Mouse (Mus musculus): ENCODE results near the gene Kcne2. TPM values are rescaled to one million over a fixed set of nuclear protein-coding genes. Genes with fewer than 3 reads are reported as not detected.
A peak's percentile ranks its signal among the peaks of the same experiment; 100 is the strongest.

Kcne2 gene
- total RNA-seq (2021) = not detected

DNA sequence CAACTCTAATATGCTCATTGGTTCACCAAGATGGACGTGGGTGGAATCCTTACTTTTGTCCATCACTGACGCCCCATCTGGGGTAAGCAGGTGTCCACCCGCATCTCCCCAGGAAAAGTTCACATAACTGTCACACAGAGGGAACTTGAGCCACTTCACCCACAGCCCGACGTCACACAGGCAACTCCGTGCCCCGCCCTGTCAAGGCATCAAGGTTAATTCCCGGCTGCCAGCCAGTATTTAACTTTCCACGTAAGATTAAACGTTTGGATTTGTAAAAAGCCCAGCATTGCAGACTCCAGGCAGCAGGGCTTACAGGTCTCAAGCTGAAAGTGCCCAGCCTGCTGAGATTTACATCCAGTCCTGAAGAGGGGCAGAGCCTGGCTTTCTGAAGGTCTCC lies at the start of gene Kcne2:
Kcne2 (plus strand) TSS at position 289 of the 400 bp plus-strand sequence.
- DNase-seq (ENCODE audit: low spot score) = no peak
- intact Hi-C loops (cut with DNase I) = loop anchor here (10.0 kb wide), 1 partner anchor 567 kb away; the partner anchor contains the start of genes Cryzl1 and Itsn1

DNA sequence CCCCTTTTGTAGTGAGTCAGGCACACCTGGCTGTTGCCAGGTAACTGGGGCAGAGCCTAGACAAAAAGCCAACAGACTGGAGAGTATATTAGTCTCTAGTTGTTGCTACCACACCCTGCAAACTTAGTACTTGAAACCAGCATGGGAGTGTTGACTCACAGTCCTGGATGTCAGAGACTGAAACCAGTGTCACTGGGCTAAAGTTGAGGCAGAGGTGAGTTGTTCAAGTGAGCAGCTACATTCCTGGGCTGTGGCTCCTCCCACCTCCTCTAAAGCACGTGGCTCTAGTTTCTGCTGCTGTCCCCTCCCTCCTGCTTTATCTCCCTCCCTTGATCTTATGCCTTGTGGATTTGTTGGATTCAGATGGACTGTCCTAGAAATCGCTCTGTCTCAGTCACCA lies 46.3 kb upstream of the Kcne2 start:
- intact Hi-C loops (cut with DNase I) = no loop called here
- no peak for DNase-seq (ENCODE audit: low spot score)

DNA sequence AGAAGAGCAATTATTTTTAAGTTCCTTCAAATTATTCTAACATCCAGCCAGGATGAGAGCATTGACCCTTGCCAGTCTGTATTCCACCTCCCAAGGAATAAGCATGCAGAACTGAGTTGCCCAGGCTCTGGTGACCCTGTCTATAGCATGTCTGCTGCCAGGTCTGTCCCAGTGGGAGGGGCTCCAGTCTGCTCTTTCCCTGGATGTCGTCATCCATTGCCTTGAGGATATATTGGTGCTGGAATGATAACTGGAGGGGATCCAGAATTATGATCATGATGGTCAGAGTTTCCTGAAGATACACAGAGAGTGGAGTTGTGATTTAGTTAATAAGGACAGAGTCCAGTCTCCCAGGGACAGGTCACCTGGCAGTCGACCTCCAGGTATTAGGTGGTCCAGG lies 45.2 kb upstream of the Kcne2 start:
- DNase-seq (ENCODE audit: low spot score) = no peak
- intact Hi-C loops (cut with DNase I) = no loop called here

DNA sequence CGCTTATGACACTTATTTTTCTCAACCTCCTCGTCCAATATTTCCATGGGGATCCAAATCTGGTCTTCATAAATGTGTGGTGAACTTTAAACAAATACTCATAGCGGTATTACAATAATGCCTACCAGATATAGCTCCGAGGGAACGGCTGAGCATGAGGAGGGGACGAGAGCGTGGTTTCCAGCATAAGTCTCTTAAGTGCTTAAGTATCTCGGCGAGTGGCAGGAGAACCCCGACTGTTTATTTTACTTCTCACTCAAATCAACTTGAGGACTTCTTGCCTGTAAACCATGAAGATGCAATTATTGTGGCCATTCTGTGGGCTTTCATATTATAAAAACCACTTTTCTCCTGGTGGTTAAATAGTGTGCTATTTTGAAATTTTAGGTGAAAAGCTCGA lies 44.5 kb upstream of the Kcne2 start:
- no peak for DNase-seq (ENCODE audit: low spot score)
- intact Hi-C loops (cut with DNase I) = no loop called here

DNA sequence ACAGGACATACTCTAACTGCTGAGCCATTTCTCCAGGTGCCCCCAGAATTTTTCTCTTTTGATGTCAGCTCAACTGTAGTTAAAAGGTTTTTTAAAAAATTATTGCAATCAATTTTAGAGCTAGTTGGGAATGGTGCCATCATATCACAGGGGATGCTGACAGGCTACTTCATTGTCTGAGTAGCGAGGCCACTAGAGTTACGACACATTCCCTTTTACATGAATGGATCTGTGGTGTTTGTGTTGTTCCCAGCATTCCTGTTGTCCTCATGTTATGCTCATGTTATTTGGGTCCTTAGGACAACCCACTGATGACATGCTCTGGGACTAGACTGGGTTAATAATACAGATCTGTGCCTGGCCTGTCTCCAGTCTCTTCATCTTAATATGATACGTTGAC lies 42.5 kb upstream of the Kcne2 start:
- DNase-seq (ENCODE audit: low spot score) = no peak
- intact Hi-C loops (cut with DNase I) = no loop called here

DNA sequence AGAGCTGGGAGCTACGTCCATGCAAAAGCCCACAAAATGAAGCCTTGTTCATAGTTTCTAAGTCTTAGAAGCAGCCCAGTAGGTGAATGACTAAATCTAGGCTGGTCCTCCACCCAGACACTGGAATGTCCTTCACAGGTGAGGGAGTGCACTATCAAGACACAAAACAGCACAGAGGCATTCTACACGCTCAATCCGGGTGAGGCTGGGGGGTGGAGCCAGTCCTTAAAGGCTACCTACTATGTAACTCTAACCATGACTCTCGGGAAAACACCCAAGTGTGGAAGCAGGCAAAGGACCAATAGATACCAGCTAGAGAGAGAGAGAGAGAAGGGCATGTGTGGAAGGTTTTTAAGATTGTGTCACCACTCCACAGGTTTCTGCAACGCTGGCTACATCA lies 41.7 kb upstream of the Kcne2 start:
- DNase-seq (ENCODE audit: low spot score) = no peak

DNA sequence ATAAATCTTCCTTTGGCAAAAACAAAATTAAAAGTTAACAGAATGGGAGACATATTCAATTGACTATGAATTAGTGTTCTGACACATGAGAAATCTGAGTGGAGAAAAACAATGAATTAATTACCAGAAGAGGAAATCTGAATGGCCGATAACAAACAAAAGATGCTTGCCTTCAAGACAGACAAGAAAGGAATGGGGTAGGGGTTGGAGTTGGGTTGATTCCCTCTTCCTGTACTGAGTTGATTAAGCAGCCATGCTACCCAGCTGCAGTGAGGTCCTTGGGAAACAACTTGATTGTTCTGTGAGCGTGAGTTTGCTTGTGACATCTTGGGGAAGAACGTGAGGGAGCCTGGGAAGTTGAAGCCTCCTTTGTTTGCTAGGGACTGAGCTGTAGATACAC lies 37.9 kb upstream of the Kcne2 start:
- no peak for DNase-seq (ENCODE audit: low spot score)
- intact Hi-C loops (cut with DNase I) = no loop called here

More for the DNA sequence above, 41.7 kb upstream of the Kcne2 start:
- intact Hi-C loops (cut with DNase I) = no loop called here

DNA sequence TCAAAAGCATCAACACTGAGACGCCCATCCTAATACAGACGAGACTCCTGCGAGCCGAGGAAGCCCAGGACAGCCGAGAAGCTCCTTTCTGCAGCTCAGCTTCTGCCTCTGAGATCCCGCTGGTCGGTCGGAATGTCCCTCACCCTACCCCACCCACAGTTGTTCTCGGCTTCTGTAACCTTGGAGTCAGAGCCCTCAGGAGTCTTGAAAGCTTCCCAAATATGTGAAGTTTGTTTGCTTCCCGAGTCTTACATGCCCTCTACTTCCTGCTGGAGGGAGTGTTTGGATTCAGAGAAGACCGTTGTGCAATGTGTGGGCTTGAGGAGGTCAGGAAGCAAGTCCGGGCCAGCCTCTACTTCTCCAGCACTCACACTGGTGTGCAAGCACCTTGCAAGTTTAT lies 24.3 kb upstream of the Kcne2 start:
- DNase-seq (ENCODE audit: low spot score) = no peak
- intact Hi-C loops (cut with DNase I) = no loop called here

DNA sequence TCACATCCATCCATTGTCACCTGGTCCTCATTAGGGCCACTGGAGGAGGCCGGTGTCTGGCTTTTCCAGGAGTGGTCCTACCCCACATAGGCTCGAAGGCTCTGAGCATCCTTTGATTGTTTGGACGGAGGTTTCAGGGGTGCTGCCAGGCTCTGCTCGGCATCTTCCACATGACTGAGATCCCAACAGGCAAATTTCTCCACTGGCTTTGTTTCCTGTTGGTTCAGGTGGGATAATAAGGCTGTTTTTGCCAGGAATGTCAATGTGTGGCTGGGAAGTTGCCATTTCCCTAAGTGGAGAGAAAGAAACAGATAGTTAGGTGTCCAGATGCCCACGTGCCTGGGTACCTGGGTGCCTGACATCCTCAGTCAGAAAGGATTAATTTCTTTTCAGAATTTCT lies 17.7 kb upstream of the Kcne2 start:
- intact Hi-C loops (cut with DNase I) = no loop called here
- DNase-seq (ENCODE audit: low spot score) = no peak

DNA sequence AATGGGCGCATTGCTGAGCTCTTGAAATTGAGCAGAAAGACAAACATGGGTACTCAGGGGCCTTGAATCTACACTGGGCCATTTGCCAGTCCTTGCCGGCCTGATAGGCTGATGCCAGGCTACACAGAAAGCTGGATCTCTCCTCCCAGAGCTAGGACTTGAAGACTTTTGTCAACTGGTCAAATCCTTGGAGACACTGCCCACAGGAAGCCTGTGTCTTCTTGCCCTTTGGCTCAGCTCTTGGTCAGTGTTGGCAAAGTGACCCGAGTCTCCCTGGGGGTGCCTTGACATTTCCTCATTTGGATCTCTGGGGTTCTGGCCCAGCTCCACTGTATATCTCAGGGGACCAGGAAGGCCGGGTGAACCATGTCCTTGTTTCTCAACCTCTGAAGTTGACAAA lies 16.7 kb upstream of the Kcne2 start:
- intact Hi-C loops (cut with DNase I) = no loop called here
- no peak for DNase-seq (ENCODE audit: low spot score)

DNA sequence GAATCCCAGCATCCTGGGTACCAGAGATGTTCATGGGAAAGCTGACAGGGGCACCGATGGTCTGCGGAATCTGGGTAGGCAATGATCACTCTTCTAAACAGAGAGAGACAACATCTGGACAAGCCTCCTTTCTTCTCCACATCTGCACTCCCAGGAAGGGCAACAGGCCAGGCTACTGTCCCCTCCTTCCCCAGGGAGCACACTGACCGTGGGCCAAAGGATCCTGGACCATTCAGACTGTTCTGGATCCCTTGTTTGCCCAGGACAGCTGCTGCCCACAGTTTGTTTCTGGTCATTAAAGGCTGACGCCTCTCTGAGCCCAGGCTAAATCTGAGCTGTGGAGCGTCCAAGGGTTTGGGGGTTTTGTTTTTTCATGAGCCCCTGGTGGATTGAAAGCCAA lies 9.5 kb upstream of the Kcne2 start:
- peak; percentile 17 for DNase-seq (ENCODE audit: low spot score)
- intact Hi-C loops (cut with DNase I) = no loop called here

DNA sequence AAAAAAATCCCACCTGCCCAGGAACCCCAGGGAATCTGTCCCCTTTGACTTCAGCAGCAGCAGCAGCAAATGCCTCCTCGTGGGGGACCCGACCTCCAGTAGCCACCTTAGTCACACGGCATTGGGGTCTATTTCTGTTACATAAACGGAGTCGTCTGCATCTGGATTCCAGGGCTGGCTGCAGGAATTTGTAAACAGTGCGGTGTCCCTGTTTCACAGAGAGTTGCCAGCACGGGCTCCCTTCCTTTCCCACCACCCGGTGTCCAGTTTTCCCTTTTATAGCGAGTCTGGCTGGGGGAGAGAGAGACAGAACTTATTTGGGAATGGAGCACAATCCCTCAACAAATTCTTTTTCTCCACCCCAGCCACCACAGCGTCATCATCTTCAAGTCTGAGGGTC lies 7.1 kb upstream of the Kcne2 start:
- no peak for DNase-seq (ENCODE audit: low spot score)
- intact Hi-C loops (cut with DNase I) = loop anchor here (5.0 kb wide), 1 partner anchor 228 kb away; the partner anchor contains the start of genes Gm49711, Mrps6 and Slc5a3

DNA sequence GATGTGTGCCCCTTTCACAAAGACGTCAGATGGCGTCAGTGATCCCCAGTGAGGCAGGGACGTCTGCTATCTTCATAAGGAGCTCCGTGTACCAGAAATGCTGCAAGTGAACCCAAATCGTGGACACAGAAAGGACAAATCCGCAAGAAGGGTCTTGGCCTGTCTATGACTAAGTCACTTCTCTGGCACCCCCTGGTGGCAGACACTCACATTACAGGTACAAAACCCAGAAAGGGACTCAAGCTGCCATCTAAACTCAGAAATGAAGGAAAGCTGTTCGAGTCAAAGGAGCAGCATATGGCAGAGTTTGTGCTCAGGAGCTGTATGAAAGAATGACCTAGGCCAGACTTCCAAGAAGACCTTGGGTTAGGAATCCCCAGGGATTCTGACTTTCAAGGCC lies 5.6 kb upstream of the Kcne2 start:
- intact Hi-C loops (cut with DNase I) = loop anchor here (1.0 to 5.0 kb wide), 2 partner anchors 229 to 350 kb away; partner anchors contain the start of genes Gm49711, Mrps6 and Slc5a3
- DNase-seq (ENCODE audit: low spot score) = peak; percentile 46

DNA sequence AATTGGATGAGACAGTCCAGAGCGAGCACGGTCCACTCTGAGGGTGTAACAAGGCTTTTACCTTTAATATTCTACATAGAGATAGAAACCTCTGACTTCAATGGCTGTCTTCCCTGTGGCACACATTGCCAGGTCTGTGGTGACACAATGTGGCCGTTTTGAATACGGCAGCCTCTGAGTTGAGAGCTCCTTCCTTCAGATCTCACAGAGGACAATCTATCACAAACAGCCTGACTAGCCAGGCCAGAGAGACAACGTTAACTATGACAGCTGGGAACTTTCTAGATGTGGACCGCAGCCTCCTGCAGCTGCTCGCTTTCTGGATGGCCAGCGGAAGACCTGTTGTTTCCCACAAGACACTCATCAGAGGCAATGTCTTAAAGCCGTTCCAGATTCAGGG lies 3.4 kb upstream of the Kcne2 start:
- no peak for DNase-seq (ENCODE audit: low spot score)
- intact Hi-C loops (cut with DNase I) = loop anchor here (5.0 kb wide), 1 partner anchor 231 kb away; the partner anchor contains the start of genes Gm49711, Mrps6 and Slc5a3

DNA sequence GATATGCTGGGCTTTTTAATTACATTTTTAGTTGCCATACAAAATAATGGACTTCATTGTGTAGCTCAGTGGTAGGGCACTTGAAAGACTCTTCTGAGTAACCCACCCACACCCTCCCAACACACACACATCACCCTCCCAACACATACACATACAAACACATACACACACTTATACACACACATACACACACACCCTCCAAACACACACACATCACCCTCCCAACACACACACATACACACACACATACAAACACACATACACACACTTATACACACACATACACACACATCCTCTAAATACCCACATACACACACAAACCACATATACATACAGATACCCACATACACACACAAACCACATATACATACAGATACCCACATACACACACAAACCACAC lies 2.1 kb upstream of the Kcne2 start:
- no peak for DNase-seq (ENCODE audit: low spot score)
- intact Hi-C loops (cut with DNase I) = loop anchor here (10.0 kb wide), 1 partner anchor 565 kb away; the partner anchor contains the start of genes Cryzl1 and Itsn1

DNA sequence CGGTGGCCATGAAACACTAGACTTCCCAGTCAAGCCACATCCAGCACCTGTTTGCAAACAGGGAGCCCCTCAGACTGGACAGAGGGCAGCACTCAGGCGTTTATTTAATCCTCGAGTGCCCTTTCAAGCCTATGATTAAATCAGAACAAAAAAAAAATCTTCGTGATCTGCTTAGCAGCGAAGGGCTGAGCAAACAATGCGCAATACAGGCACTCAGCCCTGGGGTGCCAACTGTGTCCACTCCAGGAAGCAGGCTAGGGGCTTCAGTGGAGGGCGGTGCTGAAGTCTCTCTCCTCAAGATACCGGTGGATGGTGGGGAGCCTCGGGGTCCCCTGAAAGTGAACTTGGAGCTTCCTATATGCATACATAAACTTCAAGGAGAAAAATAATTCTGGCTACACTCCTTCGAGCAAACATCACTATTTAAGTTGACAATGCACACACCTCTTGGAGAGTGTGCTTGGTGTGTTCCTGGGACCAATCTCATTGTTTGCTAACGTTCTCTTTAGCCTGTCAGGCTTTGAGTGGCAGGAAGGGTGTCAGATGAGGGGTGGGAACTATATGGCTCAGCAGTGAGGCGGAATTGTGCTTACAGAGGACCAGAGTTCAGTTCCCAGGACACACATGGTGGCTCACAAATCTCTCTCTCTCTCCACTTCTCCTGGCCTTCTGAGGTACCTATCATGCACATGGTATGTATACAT lies 2.2 kb downstream of the Kcne2 start:
- intact Hi-C loops (cut with DNase I) = loop anchor here (10.0 kb wide), 1 partner anchor 570 kb away; the partner anchor contains the start of genes Cryzl1 and Itsn1
- no peak for DNase-seq (ENCODE audit: low spot score)

DNA sequence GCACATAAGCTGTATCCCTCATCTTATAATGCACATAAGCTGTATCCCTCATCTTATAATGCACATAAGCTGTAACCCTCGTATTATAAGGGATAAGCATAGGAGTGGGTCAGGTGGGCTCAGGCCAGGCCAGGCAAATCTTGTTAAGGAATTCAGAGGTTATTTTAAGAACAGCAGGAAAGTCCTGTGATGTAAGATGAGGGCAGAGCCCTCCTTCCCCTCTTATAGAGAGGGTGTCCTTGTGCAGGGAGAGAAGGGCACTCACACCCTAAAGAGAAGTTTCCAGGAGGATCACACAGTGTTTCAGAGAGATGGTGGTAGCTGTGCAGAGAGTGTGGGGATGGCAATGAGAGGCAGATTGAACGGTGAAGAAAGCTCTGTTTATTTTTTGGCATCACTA lies 3.1 kb downstream of the Kcne2 start:
- DNase-seq (ENCODE audit: low spot score) = no peak
- intact Hi-C loops (cut with DNase I) = loop anchor here (10.0 kb wide), 1 partner anchor 571 kb away; the partner anchor contains the start of genes Cryzl1 and Itsn1

DNA sequence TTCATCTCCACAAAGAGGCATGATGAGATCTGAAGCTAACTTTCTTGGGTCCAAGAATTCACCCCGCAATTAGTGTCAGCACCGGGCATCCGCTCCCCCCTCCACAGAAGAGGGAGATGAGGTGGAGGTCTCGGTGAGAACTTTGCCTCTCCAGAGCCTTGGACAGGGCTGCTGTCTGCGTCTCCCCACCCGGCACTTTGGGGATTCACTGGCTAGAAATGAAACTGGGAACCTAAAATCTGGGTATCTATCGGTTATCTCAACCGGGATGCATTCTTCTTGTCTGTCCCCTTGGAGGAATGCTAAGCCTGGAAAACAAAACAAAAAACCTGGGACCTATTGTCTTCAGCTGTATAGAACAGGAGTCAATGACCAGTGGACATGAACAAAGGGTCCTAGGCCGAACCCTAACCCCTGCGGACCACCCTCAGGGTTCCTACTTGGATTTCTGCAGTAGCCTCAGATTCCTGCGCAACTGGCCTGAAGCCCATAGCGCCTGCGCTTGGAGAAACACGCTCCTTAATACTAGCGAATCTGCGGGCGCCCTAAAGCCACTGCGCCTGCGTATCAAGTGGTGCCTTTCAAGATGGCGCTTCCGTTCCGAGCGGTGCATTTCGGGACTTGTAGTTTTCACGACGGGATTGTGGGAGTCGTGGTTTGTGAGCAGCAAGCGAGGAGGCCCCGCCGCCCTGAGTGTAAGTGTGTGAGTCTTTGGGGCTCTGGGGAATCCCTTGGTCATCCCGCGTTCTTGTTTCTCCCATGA lies 8.6 kb downstream of the Kcne2 start, which contains the start of gene Smim11:
Smim11 (plus strand) TSS at position 638 of the 763 bp plus-strand sequence.
- DNase-seq (ENCODE audit: low spot score) = peak; percentile 88
- intact Hi-C loops (cut with DNase I) = loop anchor here (10.0 kb wide), 1 partner anchor 606 kb away; no protein-coding TSS in a partner anchor

DNA sequence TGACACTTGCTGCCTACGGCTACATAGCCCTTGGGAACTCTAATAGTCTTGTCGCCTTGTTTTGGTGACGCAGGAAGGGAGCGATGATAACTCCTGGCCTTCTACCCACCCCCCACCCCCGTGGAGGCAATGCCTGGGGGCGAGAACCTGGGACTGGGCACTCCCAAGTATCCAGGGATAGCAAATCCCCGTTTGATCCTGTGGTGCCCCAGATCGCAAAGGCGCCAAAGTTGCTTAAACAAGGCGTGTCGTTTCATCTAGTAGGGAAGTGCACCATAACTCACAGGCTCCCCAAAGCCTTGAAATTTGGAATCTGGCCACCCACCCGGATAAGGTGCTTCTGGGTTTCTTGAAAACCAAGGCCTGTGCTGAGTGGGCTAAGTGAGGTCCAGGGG lies 9.2 kb downstream of the Kcne2 start:
- no peak for DNase-seq (ENCODE audit: low spot score)
- intact Hi-C loops (cut with DNase I) = loop anchor here (10.0 kb wide), 1 partner anchor 607 kb away; no protein-coding TSS in a partner anchor

DNA sequence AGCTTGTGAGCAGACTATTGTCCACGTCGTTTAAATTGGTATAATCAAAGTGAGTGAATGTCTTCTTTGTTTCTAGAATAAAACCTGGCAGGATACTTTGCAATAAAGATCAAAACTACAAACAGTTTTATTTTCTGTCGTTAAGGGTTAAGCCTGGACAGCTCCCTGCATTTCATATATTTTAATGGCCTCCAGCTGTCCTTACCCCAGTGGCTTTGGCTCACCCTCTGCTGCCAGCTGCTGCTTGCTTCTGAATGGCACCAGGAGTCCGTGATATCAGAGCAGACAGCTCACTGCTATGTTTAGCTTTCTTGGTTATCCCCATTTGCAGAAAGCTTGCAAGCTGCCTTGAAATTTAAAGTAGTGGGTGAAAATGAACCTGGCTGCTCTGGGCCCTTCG lies 9.8 kb downstream of the Kcne2 start:
- no peak for DNase-seq (ENCODE audit: low spot score)
- intact Hi-C loops (cut with DNase I) = loop anchor here (10.0 kb wide), 1 partner anchor 607 kb away; no protein-coding TSS in a partner anchor

DNA sequence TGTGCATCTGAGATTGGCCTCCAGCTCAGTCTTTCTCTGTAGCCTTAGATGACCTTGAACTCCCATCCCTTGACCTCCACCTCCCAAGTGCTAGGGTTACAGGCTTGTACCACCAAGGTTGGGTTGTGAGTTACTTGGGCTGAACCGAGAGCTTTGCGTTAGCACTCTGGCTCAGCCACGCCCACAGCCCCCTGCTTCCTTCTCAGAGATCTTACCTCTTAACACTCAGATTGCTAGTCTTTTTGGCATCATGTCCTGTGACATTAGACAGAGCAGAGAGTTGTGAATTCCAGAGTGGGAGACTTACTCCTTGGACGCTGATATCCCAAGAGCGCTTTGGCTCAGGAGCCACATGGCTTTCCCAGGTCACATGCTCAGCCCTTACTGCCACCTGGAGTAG lies 10.3 kb downstream of the Kcne2 start:
- intact Hi-C loops (cut with DNase I) = loop anchor here (10.0 kb wide), 1 partner anchor 608 kb away; no protein-coding TSS in a partner anchor
- no peak for DNase-seq (ENCODE audit: low spot score)

All from heart, postnatal 25 days (tissue).